Mouse (Mus musculus) MEL (cell line): ENCODE results near the gene Klk15.

Source experiments
- CTCF ChIP-seq, 3 experiments: IDR thresholded peaks in 2 of 3; conservative IDR thresholded peaks in 1 of 3; 2 replicates each; pipeline ENCODE4 v1.5.1; 2011 to 2012; ENCODE audit warnings: low read length in 3 of 3, low read depth in 2 of 3, mild to moderate bottlenecking in 2 of 3, improper control_type of control experiment in 1 of 3, inconsistent platforms in 1 of 3, mixed read lengths in 1 of 3, moderate library complexity in 1 of 3; ENCODE audit not compliant: control insufficient read depth in 1 of 3, insufficient read depth in 1 of 3, poor library complexity in 1 of 3, severe bottlenecking in 1 of 3
- E2F4 ChIP-seq: IDR thresholded peaks from 2 replicates; pipeline ENCODE4 v1.6.1; 2011; ENCODE audit warnings: low read depth, low read length, improper control_type of control experiment, borderline replicate concordance
- GABPA ChIP-seq: IDR thresholded peaks from 2 replicates; pipeline ENCODE4 v1.6.1; 2012; ENCODE audit warnings: low read depth, mild to moderate bottlenecking, inconsistent platforms, low read length, improper control_type of control experiment, moderate library complexity
- GATA1 ChIP-seq: IDR thresholded peaks from 2 replicates; pipeline ENCODE4 v1.6.1; 2011; ENCODE audit warnings: low read depth, low read length, improper control_type of control experiment
- JUND ChIP-seq: IDR thresholded peaks from 2 replicates; pipeline ENCODE4 v1.6.1; 2011; ENCODE audit warnings: low read depth, mild to moderate bottlenecking, improper control_type of control experiment, low read length
- NRF1 ChIP-seq: IDR thresholded peaks from 2 replicates; pipeline ENCODE4 v1.6.1; 2014; ENCODE audit warnings: low read depth, mild to moderate bottlenecking, inconsistent platforms, low read length, improper control_type of control experiment, moderate library complexity; ENCODE audit not compliant: poor library complexity, insufficient read depth, severe bottlenecking
- POLR2A ChIP-seq, 2 experiments: IDR thresholded peaks; 2 replicates each; pipeline ENCODE4 v1.6.1; 2011 to 2012; ENCODE audit warnings: low read length in 2 of 2, mild to moderate bottlenecking in 2 of 2, control low read depth in 1 of 2, improper control_type of control experiment in 1 of 2, low read depth in 1 of 2, moderate library complexity in 1 of 2; ENCODE audit not compliant: control insufficient read depth in 1 of 2, insufficient read depth in 1 of 2, poor library complexity in 1 of 2
- POLR2AphosphoS2 ChIP-seq: IDR thresholded peaks from 2 replicates; pipeline ENCODE4 v1.6.1; 2011; ENCODE audit warnings: low read length, improper control_type of control experiment
- ZNF384 ChIP-seq: IDR thresholded peaks from 2 replicates; pipeline ENCODE4 v1.6.1; 2012; ENCODE audit warnings: low read depth, mild to moderate bottlenecking, inconsistent platforms, low read length, improper control_type of control experiment

DNA sequence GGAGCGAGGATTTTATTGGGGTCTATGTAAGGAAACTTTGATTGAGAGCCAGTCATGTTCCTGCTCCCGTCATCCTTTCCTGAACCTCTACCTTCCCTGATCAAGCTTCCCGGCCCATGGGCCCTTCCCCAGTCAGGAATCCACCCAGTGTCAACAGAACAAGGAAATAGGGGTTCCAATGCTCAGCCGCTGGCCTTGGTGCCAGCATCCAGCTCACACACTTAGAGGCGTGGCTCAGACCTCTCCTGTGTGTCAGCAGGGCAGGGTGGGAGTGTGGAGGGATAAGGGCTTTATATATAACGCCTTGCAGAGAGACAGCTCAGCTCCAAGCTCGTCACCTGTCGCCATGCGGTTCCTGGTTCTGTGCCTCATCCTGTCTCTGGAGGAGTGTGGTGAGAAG, 18.7 kb upstream of the Klk15 start:
- no peak for TF ChIP-seq CTCF (IDR thresholded peaks at IDR 0.05 in 2 of 3, conservative IDR thresholded peaks at IDR 0.05 in 1 of 3; ENCODE audit: control insufficient read depth in 1 of 3, insufficient read depth in 1 of 3, low read depth in 2 of 3, low read length in 3 of 3, poor library complexity in 1 of 3, severe bottlenecking in 1 of 3)
- no peak for TF ChIP-seq NRF1
- no peak for TF ChIP-seq ZNF384
- TF ChIP-seq POLR2A (IDR thresholded peaks at IDR 0.05; ENCODE audit: control insufficient read depth in 1 of 2, insufficient read depth in 1 of 2, low read depth in 1 of 2, low read length in 2 of 2, poor library complexity in 1 of 2), result no peak
- TF ChIP-seq JUND, result no peak
- TF ChIP-seq GABPA, result no peak
- no peak for TF ChIP-seq E2F4
- TF ChIP-seq GATA1, result no peak
- TF ChIP-seq POLR2AphosphoS2, result no peak
